Comparison of ENCODE assay signal across 14 mouse cellular contexts in genomic region chr9:114952866-114953265, GRCm38 (mm10). TPM values are rescaled to one million over a fixed set of nuclear protein-coding genes. Genes with fewer than 3 reads are reported as not detected.
DNase-seq lines count a peak whose midpoint lies in the region; TF ChIP-seq lines count a peak whose summit lies in the region.
"Had no signal": no experiment of that assay in that cellular context is flagged by ENCODE, and none has a peak within 500 bp of the region (broad histone marks: within the 10 kb centered on the region; RNA-seq: fewer than 3 reads in every experiment).

No protein-coding gene starts in this region.

- peak; percentile 39 for DNase-seq in embryo, embryonic 10.5 days (ENCODE audit: low spot score)
- DNase-seq in embryo, embryonic 11 days: no peak
- no peak for DNase-seq in left cerebral cortex, adult 2 months (ENCODE audit: extremely low spot score in 1 of 2, low spot score in 2 of 2)
- no peak for DNase-seq in left cerebral cortex, postnatal 14 days (ENCODE audit: low spot score in 2 of 2)
- peak; percentile 28 for DNase-seq in 416B (ENCODE audit: low read depth)
- DNase-seq in right cerebral cortex, postnatal 25 days: no peak
- no peak for DNase-seq in ovary, postnatal 36 days (ENCODE audit: low spot score)
- DNase-seq: cerebellum, adult 9-10 months; heart, adult 11 months; kidney, postnatal 14 days; spleen, adult 18-20 months had no signal

- TF ChIP-seq POLR2A in cortical plate, adult 2 months (IDR thresholded peaks at IDR 0.05; ENCODE audit: extremely low read depth, insufficient read depth, low read length): no peak

- no peaks in the 10 kb centered on the region; the same call in 1 of the 2 replicates for H3K4me1 ChIP-seq in cortical plate, adult 2 months (ENCODE audit: control insufficient read depth, insufficient read depth, low read length)

- intact Hi-C loops in left cerebral cortex, adult 2 months (cut with DNase I): no loop called here
- intact Hi-C loops in left cerebral cortex, postnatal 14 days (cut with DNase I): no loop called here

- peak; percentile 52 for TF ChIP-seq CTCF in left cerebral cortex, adult 2 months (IDR thresholded peaks at IDR 0.05)
- peak; percentile 33; the same call in 1 of the 2 replicates for TF ChIP-seq CTCF in cortical plate, adult 2 months (IDR thresholded peaks at IDR 0.05; ENCODE audit: extremely low read depth, insufficient read depth, low read length)

- no peak overlapping the region for H3K27ac ChIP-seq in left cerebral cortex, adult 2 months
- H3K27ac ChIP-seq in cortical plate, adult 2 months (ENCODE audit: insufficient read depth, low read length): no peak overlapping the region
- H3K27ac ChIP-seq: embryonic facial prominence, embryonic 13.5 days; lung, embryonic 15.5 days had no signal

- H3K4me3 ChIP-seq in left cerebral cortex, adult 2 months: no peak overlapping the region
- H3K4me3 ChIP-seq in cortical plate, adult 2 months (ENCODE audit: insufficient read depth, low read length): no peak overlapping the region
- H3K4me3 ChIP-seq: embryonic facial prominence, embryonic 13.5 days; lung, embryonic 15.5 days had no signal

RNA-seq across cellular contexts. Expression of gene Gpd1l, which starts 19.1 kb away (rescaled TPM):
- total RNA-seq in left cerebral cortex, adult 2 months (2021): 10 to 100 TPM; 82.0 to 88.7 TPM
- 10 to 100 TPM; 96.1 to 96.2 TPM for total RNA-seq in left cerebral cortex, postnatal 14 days (2021)
- polyA plus RNA-seq in cortical plate, adult 2 months (2012; rRNA removed): 72.9 and 76.0 TPM in 2 replicates

RNA-seq across cellular contexts. Expression of gene Osbpl10, which starts 25.5 kb away (rescaled TPM):
- 10 to 100 TPM; 48.5 to 56.3 TPM for total RNA-seq in left cerebral cortex, adult 2 months (2021)
- total RNA-seq in left cerebral cortex, postnatal 14 days (2021): 10 to 100 TPM; 56.5 to 57.6 TPM
- polyA plus RNA-seq in cortical plate, adult 2 months (2012; rRNA removed): 21.1 and 21.2 TPM in 2 replicates

RNA-seq across cellular contexts. Expression of gene Rps27rt, which starts 29.7 kb away (rescaled TPM):
- 10 to 100 TPM; 14.7 to 28.5 TPM for total RNA-seq in left cerebral cortex, adult 2 months (2021)
- 10 to 100 TPM; 16.5 to 29.7 TPM for total RNA-seq in left cerebral cortex, postnatal 14 days (2021)
- 88.6 and 94.0 TPM in 2 replicates for polyA plus RNA-seq in cortical plate, adult 2 months (2012; rRNA removed)

Comparison
In these comparisons a context has a peak if more than half of its experiments do, and no peak if none do; other contexts are left out.
1. DNase-seq: peak in embryo, embryonic 10.5 days (single experiment) and 416B (single experiment); none in embryo, embryonic 11 days (single experiment), left cerebral cortex, adult 2 months (0 of 2), left cerebral cortex, postnatal 14 days (0 of 2), right cerebral cortex, postnatal 25 days (single experiment) and ovary, postnatal 36 days (single experiment).